Mouse (Mus musculus): Measurements from ENCODE around the gene Inmt.

The Inmt gene

GRCm38 (mm10) chr6:55169818-55170217, 5.0 kb downstream of the Inmt start:
- DNase-seq (ENCODE audit: low read depth): no peak

GRCm38 (mm10) chr6:55166777-55167463, 7.9 kb downstream of the Inmt start:
- DNase-seq (ENCODE audit: low read depth): peak; percentile 39

- DNase-seq (ENCODE audit: low read depth): no peak
Observed at GRCm38 (mm10) chr6:55163046-55163584, 11.7 kb downstream of the Inmt start.

- DNase-seq (ENCODE audit: low read depth): no peak
Observed at GRCm38 (mm10) chr6:55161311-55161761, 13.5 kb downstream of the Inmt start.

- DNase-seq (ENCODE audit: low read depth): no peak
Observed at GRCm38 (mm10) chr6:55159256-55159655, 15.6 kb downstream of the Inmt start.

- no peak for DNase-seq (ENCODE audit: low read depth)
Observed at GRCm38 (mm10) chr6:55152226-55152625, 22.6 kb downstream of the Inmt start.

GRCm38 (mm10) chr6:55146138-55146537, 28.7 kb downstream of the Inmt start:
- DNase-seq (ENCODE audit: low read depth): no peak

GRCm38 (mm10) chr6:55145285-55145684, 29.6 kb downstream of the Inmt start:
- DNase-seq (ENCODE audit: low read depth): no peak

- DNase-seq (ENCODE audit: low read depth): no peak
Observed at GRCm38 (mm10) chr6:55138343-55138742, 36.5 kb downstream of the Inmt start.

GRCm38 (mm10) chr6:55133425-55133824, 41.4 kb downstream of the Inmt start:
- no peak for DNase-seq (ENCODE audit: low read depth)

- no peak for DNase-seq (ENCODE audit: low read depth)
Observed at GRCm38 (mm10) chr6:55132794-55133193, 42.0 kb downstream of the Inmt start, which contains the start of gene Crhr2. Gene Crhr2 (minus strand): TSS chr6:55133016.

- DNase-seq (ENCODE audit: low read depth): no peak
Observed at GRCm38 (mm10) chr6:55131301-55131700, 43.5 kb downstream of the Inmt start.

GRCm38 (mm10) chr6:55130631-55131030, 44.2 kb downstream of the Inmt start:
- DNase-seq (ENCODE audit: low read depth): no peak

GRCm38 (mm10) chr6:55128391-55128790, 46.5 kb downstream of the Inmt start:
- no peak for DNase-seq (ENCODE audit: low read depth)

- DNase-seq (ENCODE audit: low read depth): no peak
Observed at GRCm38 (mm10) chr6:55126576-55126975, 48.3 kb downstream of the Inmt start.

- DNase-seq (ENCODE audit: low read depth): peak; percentile 67
Observed at GRCm38 (mm10) chr6:55123056-55123455, 51.8 kb downstream of the Inmt start.

Measured in fibroblast of lung, adult 2 months (primary cell).